Mouse (Mus musculus) neural tube, embryonic 13.5 days (tissue): ENCODE measurements around the gene Zscan26. TPM values are rescaled to one million over a fixed set of nuclear protein-coding genes. Genes with fewer than 3 reads are reported as not detected.

Source experiments
- ATAC-seq: fragments of 200-750 bp; cut with Nextera tagmentation; 2 replicates; pipeline ENCODE4 v1.8.0; 2017; ENCODE audit warnings: low read depth, mild to moderate bottlenecking, moderate TSS enrichment, moderate library complexity
- H3K27ac ChIP-seq: fragments of 300-500 bp; sonication (generic); replicated peaks from 2 replicates; pipeline ENCODE4 v1.5.1; 2015; ENCODE audit warnings: moderate library complexity, mild to moderate bottlenecking, inconsistent platforms
- H3K27me3 ChIP-seq: fragments of 300-500 bp; sonication (generic); 2 replicates; pipeline ENCODE4 v1.6.1; 2015; ENCODE audit warnings: mild to moderate bottlenecking, inconsistent platforms
- H3K36me3 ChIP-seq: fragments of 300-500 bp; sonication (generic); 2 replicates; pipeline ENCODE4 v1.6.1; 2015; ENCODE audit warnings: mild to moderate bottlenecking, inconsistent platforms
- H3K4me1 ChIP-seq: fragments of 300-500 bp; sonication (generic); replicated peaks from 2 replicates; pipeline ENCODE4 v1.6.1; 2015; ENCODE audit warnings: inconsistent platforms
- H3K4me2 ChIP-seq: fragments of 300-500 bp; sonication (generic); 2 replicates; pipeline ENCODE4 v1.6.1; 2015; ENCODE audit warnings: inconsistent platforms, mild to moderate bottlenecking, moderate library complexity
- H3K4me3 ChIP-seq: fragments of 300-500 bp; sonication (generic); 2 replicates; pipeline ENCODE4 v1.5.1; 2015; ENCODE audit warnings: mild to moderate bottlenecking, inconsistent platforms
- H3K9ac ChIP-seq: fragments of 300-500 bp; sonication (generic); 2 replicates; pipeline ENCODE4 v1.6.1; 2015; ENCODE audit warnings: moderate library complexity, mild to moderate bottlenecking, inconsistent platforms
- H3K9me3 ChIP-seq: fragments of 300-500 bp; sonication (generic); 2 replicates; pipeline ENCODE4 v1.6.1; 2016; ENCODE audit warnings: inconsistent platforms
- WGBS: fragments of 180-500 bp; shearing (Covaris S2); methylation state at CpG from one replicate; pipeline ENCODE4 v1.1.7; 2015; 5-methylcytosine and 5-hydroxymethylcytosine counted together
- polyA plus RNA-seq: library from polyadenylated mRNA; unstranded; fragments of >200 nt; fragmentation: Nextera tagmentation; extraction: Ambion mirVana; gene quantifications from 2 replicates; pipeline ENCODE4 v1.2.1, GENCODE M21; 2015

Zscan26 gene
- polyA plus RNA-seq, 1 experiment from 2014 or later = 27.9 TPM

DNA sequence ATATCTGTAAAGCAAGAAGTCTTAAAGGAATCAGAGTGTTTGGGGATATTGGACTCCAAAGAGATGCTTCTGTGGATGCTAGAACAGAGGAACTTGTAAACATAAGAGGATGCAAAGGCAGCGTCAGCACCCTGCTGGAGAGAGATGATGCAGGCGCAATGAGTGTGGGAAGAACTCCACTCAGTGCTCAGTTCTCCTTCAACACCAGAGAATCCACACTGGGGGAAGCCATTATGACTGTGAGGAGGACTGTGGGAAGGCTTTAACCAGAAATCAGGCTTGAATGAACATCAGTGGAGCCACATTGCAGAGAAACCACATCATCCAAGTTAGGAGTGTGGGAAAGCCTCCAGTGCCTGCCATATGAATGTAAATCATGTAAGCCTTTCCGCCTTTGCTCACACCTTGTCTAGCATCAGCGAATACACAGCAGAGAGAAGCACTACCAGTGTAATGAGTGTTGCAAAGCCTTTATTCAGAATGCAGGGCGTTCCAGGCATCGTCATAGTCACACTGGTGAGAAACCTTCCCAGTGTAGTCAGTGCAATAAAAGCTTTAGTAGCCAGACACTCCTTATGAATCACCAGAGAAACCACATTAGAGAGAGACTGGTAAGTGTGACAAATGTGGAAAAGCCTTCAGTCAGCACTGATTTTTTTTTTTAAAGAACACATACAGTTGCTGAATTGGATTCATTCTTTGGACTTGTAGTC, 36.1 kb downstream of the Zscan26 start:
- WGBS = 62% methylated on average over 6 of the region's 6 CpGs
- no peak for ATAC-seq

GRCm38 (mm10) chr13:21415750-21416149, 37.8 kb downstream of the Zscan26 start:
- Histone ChIP-seq H3K4me2 (no peak overlapping the region), H3K4me3 (no peak overlapping the region), H3K27ac (no peak overlapping the region), H3K9me3 (no peaks in the 10 kb centered on the region), H3K9ac (no peak overlapping the region), H3K27me3 (no peaks in the 10 kb centered on the region), H3K4me1 (no peaks in the 10 kb centered on the region), H3K36me3 (no peaks in the 10 kb centered on the region)
- 91% methylated on average over 2 of the region's 2 CpGs for WGBS
- ATAC-seq = no peak

More for the DNA sequence above, 36.1 kb downstream of the Zscan26 start:
- Histone ChIP-seq H3K9me3 (no peaks in the 10 kb centered on the region), H3K27me3 (no peaks in the 10 kb centered on the region), H3K9ac (no peak overlapping the region), H3K4me2 (no peak overlapping the region), H3K4me1 (no peaks in the 10 kb centered on the region), H3K36me3 (no peaks in the 10 kb centered on the region), H3K27ac (no peak overlapping the region), H3K4me3 (no peak overlapping the region)

DNA sequence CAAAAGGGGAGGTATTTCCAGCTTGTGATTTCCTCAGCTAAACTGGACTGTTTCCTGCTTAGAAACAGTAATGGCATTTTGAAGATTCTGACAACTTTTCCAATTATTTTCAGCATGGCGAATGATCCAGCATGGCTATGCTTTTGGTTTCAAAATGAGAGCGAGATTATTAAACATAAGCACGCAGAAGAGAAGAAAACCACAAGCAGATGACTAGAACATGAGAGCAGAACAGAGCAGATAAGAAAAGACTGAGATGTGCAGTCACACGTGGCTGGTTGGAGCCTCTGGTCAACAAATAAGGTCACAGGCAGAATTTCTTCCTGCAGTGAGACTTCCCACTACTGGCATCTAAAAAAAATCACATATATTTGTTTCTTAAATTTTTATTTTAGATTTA, 38.3 kb downstream of the Zscan26 start:
- Histone ChIP-seq H3K36me3 (no peaks in the 10 kb centered on the region), H3K9me3 (no peaks in the 10 kb centered on the region), H3K27me3 (no peaks in the 10 kb centered on the region), H3K4me1 (no peaks in the 10 kb centered on the region), H3K27ac (no peak overlapping the region), H3K4me3 (no peak overlapping the region), H3K4me2 (no peak overlapping the region), H3K9ac (no peak overlapping the region)
- no peak for ATAC-seq
- WGBS = 87% methylated on average over 4 of the region's 4 CpGs

DNA sequence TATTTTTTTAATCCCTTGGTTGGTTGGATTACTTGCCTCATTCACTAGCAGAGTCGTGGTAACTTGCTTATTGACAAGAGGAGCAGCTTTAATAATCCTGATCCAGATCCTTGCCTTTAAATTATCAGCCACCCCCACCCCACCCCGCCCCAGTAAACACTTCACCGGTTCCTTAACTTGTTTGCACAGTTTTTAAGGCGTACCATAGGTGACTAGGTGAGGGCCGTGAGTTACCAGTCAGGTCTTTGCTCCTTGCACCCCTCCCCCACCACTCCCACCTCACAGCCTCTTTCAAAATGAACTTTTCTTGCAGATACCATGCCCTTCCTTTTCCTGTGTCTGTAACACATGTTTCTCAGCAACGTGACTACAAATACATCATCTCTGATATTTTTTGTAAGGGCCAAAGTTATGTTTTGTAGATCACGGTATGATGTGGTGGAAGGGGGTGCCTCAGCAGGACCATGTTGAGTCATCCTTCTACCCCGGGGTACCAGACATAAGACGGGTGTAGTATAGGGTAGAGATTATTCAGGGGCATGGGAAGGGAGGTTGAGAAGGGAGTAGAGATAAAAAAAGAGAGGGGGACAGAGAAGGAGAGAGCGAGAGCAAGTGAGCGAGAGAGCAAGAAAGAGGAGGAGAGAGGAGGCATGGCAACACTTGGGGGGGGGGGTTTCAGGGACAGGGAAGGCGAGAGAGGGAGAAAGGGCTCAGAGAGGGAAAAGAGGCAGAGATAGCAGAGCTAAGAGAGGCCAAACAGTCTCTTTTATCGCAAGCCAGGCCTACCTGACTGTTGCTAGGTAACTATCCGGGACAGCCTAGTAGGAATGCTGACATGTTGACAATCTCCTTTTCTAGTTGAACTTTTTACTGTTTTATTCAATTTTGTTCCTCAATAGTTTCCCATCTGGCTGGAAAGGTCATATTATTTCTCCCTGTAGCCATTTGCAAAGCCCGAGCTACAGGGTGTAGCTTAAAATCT, 39.0 kb downstream of the Zscan26 start:
- H3K9me3 ChIP-seq = no peaks in the 10 kb centered on the region
- ATAC-seq = no peak
- no peaks in the 10 kb centered on the region for H3K4me1 ChIP-seq
- no peak overlapping the region for H3K4me2 ChIP-seq
- H3K27me3 ChIP-seq = no peaks in the 10 kb centered on the region
- H3K9ac ChIP-seq = no peak overlapping the region
- no peaks in the 10 kb centered on the region for H3K36me3 ChIP-seq
- no peak overlapping the region for H3K4me3 ChIP-seq
- WGBS = 69% methylated on average over 15 of the region's 15 CpGs
- H3K27ac ChIP-seq = no peak overlapping the region

DNA sequence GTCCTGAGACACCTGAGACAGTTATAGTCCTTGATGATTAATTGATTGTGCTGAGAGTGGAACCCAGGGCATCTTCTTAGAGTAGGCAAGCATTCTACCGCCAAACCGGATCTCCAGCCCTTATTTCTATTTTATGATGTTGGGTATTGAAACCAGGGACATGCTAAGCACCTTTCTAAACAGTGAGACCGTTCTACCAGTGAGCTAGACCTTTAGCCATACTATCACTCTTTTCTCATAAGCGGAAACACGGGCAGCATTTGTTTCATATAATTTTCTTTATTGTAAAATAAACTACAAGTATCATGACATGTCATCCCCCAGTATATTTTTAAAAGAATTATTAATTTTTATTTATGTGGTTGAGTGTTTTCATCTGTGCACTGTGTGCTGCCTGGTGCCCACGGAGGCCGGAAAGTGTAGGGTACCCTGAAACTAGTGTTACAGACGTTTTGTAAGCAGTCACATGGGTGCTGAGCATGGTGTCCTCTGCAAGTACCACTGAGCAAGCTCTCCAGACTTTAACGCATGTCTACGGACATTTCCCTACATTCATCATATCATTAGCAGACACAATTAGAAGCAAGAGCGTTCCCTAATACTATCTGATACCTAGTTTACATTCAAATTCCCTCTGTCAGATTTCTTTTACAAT, 44.6 kb downstream of the Zscan26 start:
- peak; percentile 68; the same call in 1 of the 2 replicates for ATAC-seq
- Histone ChIP-seq H3K27me3 (peaks cover 8% of the 10 kb centered on the region), H3K36me3 (no peaks in the 10 kb centered on the region), H3K9me3 (no peaks in the 10 kb centered on the region), H3K4me2 (peak overlapping the region; percentile 65), H3K4me3 (peak overlapping the region; percentile 51), H3K9ac (peak overlapping the region; percentile 78), H3K27ac (peak overlapping the region; percentile 80), H3K4me1 (peaks cover 8% of the 10 kb centered on the region)
- 56% methylated on average over 11 of the region's 11 CpGs for WGBS

GRCm38 (mm10) chr13:21407969-21408804, 45.3 kb downstream of the Zscan26 start:
- H3K4me1 ChIP-seq = peaks cover 8% of the 10 kb centered on the region
- peak overlapping the region; percentile 65 for H3K4me2 ChIP-seq
- H3K36me3 ChIP-seq = no peaks in the 10 kb centered on the region
- peak; percentile 97 for ATAC-seq
- peak overlapping the region; percentile 78 for H3K9ac ChIP-seq
- 5% methylated on average over 27 of the region's 27 CpGs for WGBS
- peak overlapping the region; percentile 80 for H3K27ac ChIP-seq
- H3K9me3 ChIP-seq = no peaks in the 10 kb centered on the region
- H3K27me3 ChIP-seq = peaks cover 8% of the 10 kb centered on the region
- H3K4me3 ChIP-seq = peak overlapping the region; percentile 51

DNA sequence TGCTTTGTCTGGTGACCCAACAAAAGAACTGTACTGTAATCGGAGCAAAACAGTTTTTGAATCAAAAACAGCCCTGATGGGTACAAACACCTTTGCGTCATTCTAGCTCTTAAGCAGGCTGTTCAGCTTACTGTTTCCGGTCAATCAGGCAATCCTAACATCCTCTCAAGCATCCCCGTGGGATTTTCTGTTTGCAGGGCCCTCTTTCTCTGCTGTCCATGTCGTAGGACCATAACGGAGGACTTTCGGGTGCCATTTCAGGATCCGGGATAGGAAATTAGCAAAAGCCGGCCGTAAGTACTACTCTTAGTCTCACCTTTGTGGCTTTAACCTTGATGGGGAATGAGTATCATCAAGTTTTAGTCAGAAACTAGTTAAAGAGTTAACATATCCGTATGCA, 46.2 kb downstream of the Zscan26 start:
- ATAC-seq = no peak
- no peak overlapping the region for H3K27ac ChIP-seq
- peak overlapping the region; percentile 65; the same call in 1 of the 2 replicates for H3K4me2 ChIP-seq
- 80% methylated on average over 11 of the region's 11 CpGs for WGBS
- peaks cover 8% of the 10 kb centered on the region for H3K4me1 ChIP-seq
- no peaks in the 10 kb centered on the region for H3K36me3 ChIP-seq
- no peak overlapping the region for H3K9ac ChIP-seq
- H3K4me3 ChIP-seq = 0 out of 2 replicates have a peak overlapping the region, but pooled peaks have one; percentile 51
- H3K9me3 ChIP-seq = no peaks in the 10 kb centered on the region
- peaks cover 8% of the 10 kb centered on the region for H3K27me3 ChIP-seq

DNA sequence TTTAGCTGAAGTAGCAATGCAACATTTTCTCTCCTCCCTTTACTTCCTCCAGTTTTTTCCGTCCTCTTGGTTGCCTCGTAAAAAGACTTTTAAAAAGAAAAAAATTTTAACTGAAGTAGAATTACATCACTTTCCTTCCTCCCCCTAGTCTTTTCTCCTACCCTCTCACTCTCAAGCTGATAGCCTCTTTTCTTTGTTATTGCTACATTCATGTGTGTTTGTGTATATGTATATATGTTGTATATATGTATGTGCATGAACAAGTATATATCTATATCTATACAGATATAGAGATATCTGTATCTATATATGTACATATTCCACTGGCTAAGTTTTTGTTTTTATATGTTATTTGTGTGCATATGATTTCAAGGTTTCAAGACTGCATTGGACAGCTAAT, 50.7 kb downstream of the Zscan26 start:
- Histone ChIP-seq H3K4me1 (peaks cover 35% of the 10 kb centered on the region), H3K27me3 (peaks cover 8% of the 10 kb centered on the region)

DNA sequence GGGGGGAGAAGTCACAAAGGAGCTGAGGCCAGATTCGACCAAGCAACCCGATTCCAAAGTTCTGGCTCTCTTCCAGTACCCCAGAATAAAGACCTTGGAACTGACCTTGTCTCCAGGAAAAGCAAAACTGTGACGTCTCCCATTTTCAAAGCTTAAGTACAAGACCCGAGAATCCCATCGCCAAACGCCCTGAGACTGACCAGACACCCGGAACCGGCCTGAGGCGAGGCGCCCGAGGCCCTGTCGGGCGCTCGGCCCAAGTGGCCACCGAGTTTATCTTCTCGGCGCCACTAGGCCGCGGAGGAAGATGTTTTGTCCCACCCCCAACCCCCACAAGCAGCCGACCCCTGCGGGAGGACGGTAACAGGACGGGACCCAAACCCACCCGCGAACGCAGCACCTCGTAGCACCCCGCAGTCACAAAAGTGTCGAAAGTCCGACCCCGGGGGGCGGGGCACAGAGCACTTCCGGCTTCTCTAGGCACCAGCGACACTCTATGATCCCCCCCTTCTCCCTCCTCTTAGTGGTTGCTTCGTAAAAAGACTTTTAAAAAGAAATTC, 51.2 kb downstream of the Zscan26 start, which contains the start of gene Zkscan3:
Zkscan3 (minus strand) TSS at position 469 of the 560 bp plus-strand sequence.
- Histone ChIP-seq H3K9ac (peak within 1 kb of the TSS; percentile 84), H3K4me1 (peaks cover 30% of the 10 kb centered on the region), H3K27ac (peak within 1 kb of the TSS; percentile 70), H3K9me3 (no peaks in the 10 kb centered on the region), H3K4me2 (peak within 1 kb of the TSS; percentile 65), H3K4me3 (peak within 1 kb of the TSS; percentile 80), H3K27me3 (peaks cover 8% of the 10 kb centered on the region), H3K36me3 (peaks cover 23% of the 10 kb centered on the region)
- ATAC-seq = peak; percentile 96
- whole genome bisulfite sequencing = under 1% methylated on average over 35 of the region's 35 CpGs

More for the DNA sequence above, 50.7 kb downstream of the Zscan26 start:
- H3K27ac ChIP-seq = peak overlapping the region; percentile 70; the same call in 1 of the 2 replicates
- peak overlapping the region; percentile 84 for H3K9ac ChIP-seq
- no peaks in the 10 kb centered on the region for H3K9me3 ChIP-seq
- peak overlapping the region; percentile 80 for H3K4me3 ChIP-seq
- H3K36me3 ChIP-seq = peaks cover 19% of the 10 kb centered on the region
- H3K4me2 ChIP-seq = peak overlapping the region; percentile 65
- peak; percentile 38; the same call in 1 of the 2 replicates for ATAC-seq
- WGBS = 0% methylated on average over 2 of the region's 2 CpGs

DNA sequence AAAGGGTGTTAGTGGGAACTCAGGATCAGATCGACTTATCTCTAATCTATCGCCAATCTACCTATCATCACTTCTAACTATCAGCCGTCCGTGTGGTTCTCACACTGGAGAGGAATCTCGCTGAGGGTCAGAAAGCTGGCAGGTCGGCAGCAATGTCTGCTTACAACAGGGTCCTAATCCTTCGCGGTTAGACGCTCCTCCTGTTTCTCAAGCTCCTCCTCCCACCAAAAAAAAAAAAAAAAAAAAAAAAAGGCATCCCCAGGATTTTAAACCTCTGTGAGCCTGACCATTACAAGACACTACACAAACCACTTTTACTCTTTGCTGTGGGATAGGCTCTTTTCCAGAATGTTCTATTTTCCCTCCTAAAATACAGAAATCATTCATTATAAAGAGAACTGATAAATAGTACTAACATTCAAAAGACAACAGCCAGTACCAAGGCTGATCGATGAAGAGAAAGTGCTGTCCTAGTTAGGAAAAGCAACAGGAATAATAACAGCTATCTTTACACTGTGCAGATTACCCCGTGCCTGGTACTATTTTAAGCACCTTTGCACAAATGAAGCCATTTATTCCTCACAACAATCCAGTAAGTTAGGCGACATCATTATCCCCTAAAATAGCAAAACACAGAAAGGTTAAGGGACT, 51.8 kb downstream of the Zscan26 start:
- ATAC-seq = peak; percentile 68; the same call in 1 of the 2 replicates
- H3K27ac ChIP-seq = peak overlapping the region; percentile 70

More for the DNA sequence above, 51.8 kb downstream of the Zscan26 start:
- Histone ChIP-seq H3K4me2 (peak overlapping the region; percentile 65), H3K27me3 (peaks cover 8% of the 10 kb centered on the region), H3K9ac (peak overlapping the region; percentile 84), H3K4me1 (peaks cover 29% of the 10 kb centered on the region), H3K9me3 (no peaks in the 10 kb centered on the region), H3K4me3 (peak overlapping the region; percentile 80), H3K36me3 (peaks cover 29% of the 10 kb centered on the region)
- WGBS = 22% methylated on average over 12 of the region's 12 CpGs
